Mouse (Mus musculus): ENCODE results near the gene Tmem266. TPM values are rescaled to one million over a fixed set of nuclear protein-coding genes. Genes with fewer than 3 reads are reported as not detected.

Gene Tmem266
- polyA plus RNA-seq, 1 experiment, result 6.3 TPM

- no peaks in the 10 kb centered on the region for H3K4me1 ChIP-seq (ENCODE audit: control insufficient read depth, insufficient read depth, low read length)
- no peak overlapping the region for H3K27ac ChIP-seq (ENCODE audit: insufficient read depth, low read length)
- H3K4me3 ChIP-seq (ENCODE audit: insufficient read depth, low read length), result no peak overlapping the region
- TF ChIP-seq POLR2A (IDR thresholded peaks at IDR 0.05; ENCODE audit: extremely low read depth, insufficient read depth, low read length) (no peak), CTCF (IDR thresholded peaks at IDR 0.05; ENCODE audit: extremely low read depth, insufficient read depth, low read length) (no peak)
Measured at GRCm38 (mm10) chr9:55453366-55453765, 126.7 kb downstream of the Tmem266 start.

- Histone ChIP-seq H3K4me3 (ENCODE audit: insufficient read depth, low read length) (no peak overlapping the region), H3K27ac (ENCODE audit: insufficient read depth, low read length) (no peak overlapping the region), H3K4me1 (ENCODE audit: control insufficient read depth, insufficient read depth, low read length) (no peaks in the 10 kb centered on the region; the same call in 1 of the 2 replicates)
- no peak for TF ChIP-seq POLR2A (IDR thresholded peaks at IDR 0.05; ENCODE audit: extremely low read depth, insufficient read depth, low read length)
- no peak for TF ChIP-seq CTCF (IDR thresholded peaks at IDR 0.05; ENCODE audit: extremely low read depth, insufficient read depth, low read length)
Measured at GRCm38 (mm10) chr9:55468397-55468796, 141.7 kb downstream of the Tmem266 start.

GRCm38 (mm10) chr9:55476084-55476483, 149.4 kb downstream of the Tmem266 start:
- Histone ChIP-seq H3K4me3 (ENCODE audit: insufficient read depth, low read length) (no peak overlapping the region), H3K27ac (ENCODE audit: insufficient read depth, low read length) (no peak overlapping the region), H3K4me1 (ENCODE audit: control insufficient read depth, insufficient read depth, low read length) (no peaks in the 10 kb centered on the region; the same call in 1 of the 2 replicates)
- TF ChIP-seq POLR2A (IDR thresholded peaks at IDR 0.05; ENCODE audit: extremely low read depth, insufficient read depth, low read length) (no peak), CTCF (IDR thresholded peaks at IDR 0.05; ENCODE audit: extremely low read depth, insufficient read depth, low read length) (no peak)

GRCm38 (mm10) chr9:55478699-55479098, 152.0 kb downstream of the Tmem266 start:
- no peak overlapping the region for H3K27ac ChIP-seq (ENCODE audit: insufficient read depth, low read length)
- H3K4me3 ChIP-seq (ENCODE audit: insufficient read depth, low read length), result no peak overlapping the region
- TF ChIP-seq POLR2A (IDR thresholded peaks at IDR 0.05; ENCODE audit: extremely low read depth, insufficient read depth, low read length) (no peak), CTCF (IDR thresholded peaks at IDR 0.05; ENCODE audit: extremely low read depth, insufficient read depth, low read length) (no peak)
- H3K4me1 ChIP-seq (ENCODE audit: control insufficient read depth, insufficient read depth, low read length), result no peaks in the 10 kb centered on the region

GRCm38 (mm10) chr9:55482116-55482515, 155.4 kb downstream of the Tmem266 start:
- Histone ChIP-seq H3K4me3 (ENCODE audit: insufficient read depth, low read length) (no peak overlapping the region), H3K27ac (ENCODE audit: insufficient read depth, low read length) (no peak overlapping the region), H3K4me1 (ENCODE audit: control insufficient read depth, insufficient read depth, low read length) (no peaks in the 10 kb centered on the region)
- no peak for TF ChIP-seq POLR2A (IDR thresholded peaks at IDR 0.05; ENCODE audit: extremely low read depth, insufficient read depth, low read length)
- TF ChIP-seq CTCF (IDR thresholded peaks at IDR 0.05; ENCODE audit: extremely low read depth, insufficient read depth, low read length), result no peak

Other genes with a start within 250 kb of the Tmem266 start
- 40.8 and 44.8 TPM in 2 replicates for gene Ube2q2, start 178.1 kb upstream of the Tmem266 start, polyA plus RNA-seq (2012; rRNA removed)
- 33.1 and 34.8 TPM in 2 replicates for gene Fbxo22, start 118.0 kb upstream of the Tmem266 start, polyA plus RNA-seq (2012; rRNA removed)
- 1.2 and 1.9 TPM in 2 replicates for gene Nrg4, start 69 bp upstream of the Tmem266 start, polyA plus RNA-seq (2012; rRNA removed)
- gene Etfa, start 185.3 kb downstream of the Tmem266 start, polyA plus RNA-seq (2012; rRNA removed), result 41.6 and 42.6 TPM in 2 replicates
- not detected in 2 replicates for gene Isl2, start 211.8 kb downstream of the Tmem266 start, polyA plus RNA-seq (2012; rRNA removed)

All from cortical plate, adult 2 months (tissue).